Mouse (Mus musculus): Measurements from ENCODE around the gene Slc15a4. TPM values are rescaled to one million over a fixed set of nuclear protein-coding genes. Genes with fewer than 3 reads are reported as not detected.

The Slc15a4 gene
- polyA plus RNA-seq, 1 experiment from 2014 or later, result 23.9 TPM

- 0% methylated on average over 91 of the region's 91 CpGs for WGBS
Observed at GRCm38 (mm10) chr5:127616884-127617635, 15.6 kb downstream of the Slc15a4 start.

DNA sequence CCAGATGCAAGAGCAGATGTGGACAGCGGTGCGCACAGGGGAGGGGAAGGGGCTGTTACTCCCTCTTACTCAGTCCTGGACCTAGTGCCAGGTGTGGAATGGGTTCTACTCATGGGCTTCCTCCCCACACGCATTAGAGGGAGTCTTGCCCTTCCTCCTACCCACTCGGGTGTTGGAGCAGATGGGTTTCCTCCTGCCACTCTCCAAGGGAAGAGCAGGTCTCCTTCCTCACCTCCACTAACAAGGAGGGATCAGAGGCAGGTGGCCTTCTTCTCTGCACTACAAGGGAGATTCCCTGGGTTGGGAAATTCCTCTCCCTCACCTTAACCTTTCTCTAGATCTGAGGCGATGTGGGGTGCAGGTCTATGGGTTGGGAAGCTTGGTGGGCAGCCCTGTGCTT lies 16.5 kb downstream of the Slc15a4 start:
- Histone ChIP-seq H3K27me3 (no peaks in the 10 kb centered on the region), H3K9ac (peak overlapping the region; percentile 94), H3K27ac (no peak overlapping the region), H3K4me3 (replicated peaks) (peak overlapping the region; percentile 82), H3K9me3 (replicated peaks) (no peaks in the 10 kb centered on the region), H3K4me2 (peak overlapping the region; percentile 79), H3K36me3 (no peaks in the 10 kb centered on the region), H3K4me1 (peaks cover 25% of the 10 kb centered on the region)
- ATAC-seq (replicated peaks; ENCODE audit: low FRiP score), result no peak
- WGBS, result 13% methylated on average over 5 of the region's 5 CpGs

More at GRCm38 (mm10) chr5:127616884-127617635, 15.6 kb downstream of the Slc15a4 start:
- peaks cover 25% of the 10 kb centered on the region for H3K4me1 ChIP-seq
- no peaks in the 10 kb centered on the region for H3K36me3 ChIP-seq
- H3K27ac ChIP-seq, result peak overlapping the region; percentile 86
- no peaks in the 10 kb centered on the region for H3K9me3 ChIP-seq (replicated peaks)
- H3K4me2 ChIP-seq, result peak overlapping the region; percentile 79
- peak overlapping the region; percentile 94 for H3K9ac ChIP-seq
- ATAC-seq (replicated peaks; ENCODE audit: low FRiP score), result peak; percentile 97
- peak overlapping the region; percentile 82 for H3K4me3 ChIP-seq (replicated peaks)
- H3K27me3 ChIP-seq, result no peaks in the 10 kb centered on the region

- WGBS, result 76% methylated on average over 3 of the region's 3 CpGs
- H3K4me1 ChIP-seq, result peaks cover 25% of the 10 kb centered on the region
- H3K27me3 ChIP-seq, result no peaks in the 10 kb centered on the region
- 0 out of 2 replicates have a peak overlapping the region, but pooled peaks have one; percentile 94 for H3K9ac ChIP-seq
- peak overlapping the region; percentile 79 for H3K4me2 ChIP-seq
- H3K4me3 ChIP-seq (replicated peaks), result peak overlapping the region; percentile 82
- H3K9me3 ChIP-seq (replicated peaks), result no peaks in the 10 kb centered on the region
- no peaks in the 10 kb centered on the region for H3K36me3 ChIP-seq
- H3K27ac ChIP-seq, result no peak overlapping the region
- ATAC-seq (replicated peaks; ENCODE audit: low FRiP score), result no peak
Observed at GRCm38 (mm10) chr5:127615459-127615858, 17.2 kb downstream of the Slc15a4 start.

GRCm38 (mm10) chr5:127612397-127612796 lies 20.3 kb downstream of the Slc15a4 start:
- H3K36me3 ChIP-seq, result peaks cover 15% of the 10 kb centered on the region
- no peaks in the 10 kb centered on the region for H3K27me3 ChIP-seq
- ATAC-seq (replicated peaks; ENCODE audit: low FRiP score), result no peak
- no peaks in the 10 kb centered on the region for H3K9me3 ChIP-seq (replicated peaks)
- H3K9ac ChIP-seq, result no peak overlapping the region
- no peak overlapping the region for H3K27ac ChIP-seq
- WGBS, result 96% methylated on average over 6 of the region's 6 CpGs
- H3K4me3 ChIP-seq (replicated peaks), result no peak overlapping the region
- no peak overlapping the region for H3K4me2 ChIP-seq
- H3K4me1 ChIP-seq, result peaks cover 25% of the 10 kb centered on the region

DNA sequence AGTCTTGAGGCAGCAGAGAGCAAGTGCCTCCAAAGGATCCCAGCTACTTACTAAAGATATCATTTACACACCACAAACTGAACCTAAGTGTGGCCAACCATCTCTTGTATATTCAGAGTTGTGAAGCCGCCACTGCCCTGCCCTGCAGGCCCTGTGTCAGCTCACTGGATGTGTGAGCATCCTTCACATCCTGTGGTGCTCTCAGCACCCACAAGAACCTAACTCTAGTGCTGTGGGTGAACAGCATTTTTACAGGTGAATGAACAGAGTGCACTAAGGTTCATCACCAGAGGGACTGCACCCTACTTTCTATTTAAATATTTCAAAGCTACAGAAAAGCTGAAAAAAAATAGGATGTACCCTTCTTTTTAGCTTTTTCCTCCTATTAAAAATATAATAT lies 20.8 kb downstream of the Slc15a4 start:
- Histone ChIP-seq H3K36me3 (peaks cover 20% of the 10 kb centered on the region), H3K27me3 (no peaks in the 10 kb centered on the region), H3K4me2 (no peak overlapping the region), H3K4me1 (peaks cover 25% of the 10 kb centered on the region), H3K9me3 (replicated peaks) (no peaks in the 10 kb centered on the region), H3K27ac (no peak overlapping the region), H3K4me3 (replicated peaks) (no peak overlapping the region), H3K9ac (no peak overlapping the region)
- WGBS, result 84% methylated on average over 1 of the region's 1 CpGs
- no peak for ATAC-seq (replicated peaks; ENCODE audit: low FRiP score)

GRCm38 (mm10) chr5:127610787-127611509 lies 21.7 kb downstream of the Slc15a4 start:
- peaks cover 25% of the 10 kb centered on the region for H3K36me3 ChIP-seq
- WGBS, result 64% methylated on average over 6 of the region's 6 CpGs
- no peak for ATAC-seq (replicated peaks; ENCODE audit: low FRiP score)
- no peak overlapping the region for H3K4me3 ChIP-seq (replicated peaks)
- H3K4me2 ChIP-seq, result no peak overlapping the region
- no peaks in the 10 kb centered on the region for H3K27me3 ChIP-seq
- H3K9ac ChIP-seq, result no peak overlapping the region
- H3K27ac ChIP-seq, result no peak overlapping the region
- no peaks in the 10 kb centered on the region for H3K9me3 ChIP-seq (replicated peaks)
- H3K4me1 ChIP-seq, result peaks cover 20% of the 10 kb centered on the region

DNA sequence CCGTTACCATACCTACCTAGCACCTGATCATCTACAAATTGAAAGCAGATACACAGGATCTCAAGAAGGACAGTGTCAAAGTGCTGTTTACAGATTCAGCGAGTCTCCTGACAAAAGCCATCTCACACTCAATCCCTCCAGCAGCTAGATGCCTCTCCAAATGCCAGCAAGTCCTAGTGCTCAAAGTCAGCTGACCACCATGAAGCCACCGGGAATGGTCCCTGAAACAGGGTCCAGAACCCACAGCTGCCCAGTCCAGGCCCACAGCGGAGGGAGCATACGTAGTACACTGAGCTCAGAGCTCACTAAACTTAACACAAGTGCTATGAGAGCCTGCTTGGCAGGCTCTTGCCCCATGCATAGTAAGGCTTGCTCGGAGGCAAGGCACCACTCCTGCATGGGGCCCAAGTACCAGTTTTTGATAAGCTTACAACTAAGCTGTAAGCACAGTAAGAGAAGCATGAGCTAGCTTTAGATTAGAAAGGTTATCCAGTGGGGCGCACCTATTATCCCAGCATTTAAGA lies 23.4 kb downstream of the Slc15a4 start:
- Histone ChIP-seq H3K9me3 (replicated peaks) (no peaks in the 10 kb centered on the region), H3K4me2 (no peak overlapping the region), H3K36me3 (peaks cover 41% of the 10 kb centered on the region), H3K27me3 (no peaks in the 10 kb centered on the region), H3K9ac (no peak overlapping the region), H3K4me1 (0 out of 2 replicates have a peak, but pooled peaks cover 3% of the 10 kb centered on the region), H3K4me3 (replicated peaks) (no peak overlapping the region), H3K27ac (no peak overlapping the region)
- WGBS, result 92% methylated on average over 7 of the region's 7 CpGs
- ATAC-seq (replicated peaks; ENCODE audit: low FRiP score), result no peak

DNA sequence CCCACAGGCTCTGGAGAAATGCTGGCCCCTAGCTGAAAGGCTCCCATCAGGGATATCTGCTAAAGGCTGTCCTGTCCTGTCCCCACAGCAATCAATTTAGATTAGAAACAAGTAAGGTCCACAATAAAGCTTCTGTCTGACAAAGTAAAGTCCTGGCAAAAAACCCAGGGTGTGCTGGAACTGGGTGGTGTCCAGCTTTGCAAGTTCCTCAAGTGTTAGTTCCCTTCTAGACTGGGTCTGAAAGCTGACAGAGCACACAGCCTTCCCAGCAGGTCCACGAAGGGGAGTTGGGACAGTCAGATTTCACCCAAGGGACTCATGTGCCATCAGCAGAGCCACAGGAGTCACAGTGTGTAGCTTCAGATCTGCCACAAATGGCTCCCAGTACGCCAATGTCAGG lies 25.2 kb downstream of the Slc15a4 start:
- Histone ChIP-seq H3K4me2 (no peak overlapping the region), H3K9ac (no peak overlapping the region), H3K4me1 (no peaks in the 10 kb centered on the region), H3K9me3 (replicated peaks) (no peaks in the 10 kb centered on the region), H3K4me3 (replicated peaks) (no peak overlapping the region), H3K27me3 (no peaks in the 10 kb centered on the region), H3K36me3 (peaks cover 58% of the 10 kb centered on the region), H3K27ac (no peak overlapping the region)
- WGBS, result 92% methylated on average over 2 of the region's 2 CpGs
- no peak for ATAC-seq (replicated peaks; ENCODE audit: low FRiP score)

GRCm38 (mm10) chr5:127602996-127603395 lies 29.7 kb downstream of the Slc15a4 start:
- ATAC-seq (replicated peaks; ENCODE audit: low FRiP score), result no peak

DNA sequence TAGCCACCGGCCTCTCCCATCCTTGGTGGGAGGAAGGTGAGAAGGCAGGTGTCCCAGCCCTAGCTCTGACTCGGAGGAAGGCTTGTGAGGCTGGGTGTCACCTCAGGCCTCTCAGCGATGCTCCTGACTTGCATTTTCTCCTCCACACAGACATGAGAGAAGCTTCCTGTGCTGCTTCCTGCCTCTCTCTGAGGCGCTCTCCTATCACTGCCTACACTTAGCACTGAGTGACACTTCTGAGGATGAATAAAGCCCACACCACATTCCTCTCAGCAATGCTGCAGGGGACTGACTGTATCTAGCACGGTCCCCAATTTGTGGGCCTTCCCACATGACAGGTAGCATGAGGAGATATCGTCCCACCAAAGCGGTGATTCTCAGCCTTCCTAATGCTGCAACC lies 35.8 kb downstream of the Slc15a4 start:
- WGBS, result 87% methylated on average over 7 of the region's 7 CpGs
- no peak for ATAC-seq (replicated peaks; ENCODE audit: low FRiP score)
- no peak overlapping the region for H3K4me2 ChIP-seq

More at GRCm38 (mm10) chr5:127602996-127603395, 29.7 kb downstream of the Slc15a4 start:
- 92% methylated on average over 5 of the region's 5 CpGs for WGBS
- H3K9ac ChIP-seq, result no peak overlapping the region
- H3K4me1 ChIP-seq, result no peaks in the 10 kb centered on the region
- H3K4me3 ChIP-seq (replicated peaks), result no peak overlapping the region
- no peaks in the 10 kb centered on the region for H3K27me3 ChIP-seq
- no peak overlapping the region for H3K27ac ChIP-seq
- no peaks in the 10 kb centered on the region for H3K9me3 ChIP-seq (replicated peaks)
- H3K4me2 ChIP-seq, result no peak overlapping the region
- peaks cover 93% of the 10 kb centered on the region for H3K36me3 ChIP-seq

DNA sequence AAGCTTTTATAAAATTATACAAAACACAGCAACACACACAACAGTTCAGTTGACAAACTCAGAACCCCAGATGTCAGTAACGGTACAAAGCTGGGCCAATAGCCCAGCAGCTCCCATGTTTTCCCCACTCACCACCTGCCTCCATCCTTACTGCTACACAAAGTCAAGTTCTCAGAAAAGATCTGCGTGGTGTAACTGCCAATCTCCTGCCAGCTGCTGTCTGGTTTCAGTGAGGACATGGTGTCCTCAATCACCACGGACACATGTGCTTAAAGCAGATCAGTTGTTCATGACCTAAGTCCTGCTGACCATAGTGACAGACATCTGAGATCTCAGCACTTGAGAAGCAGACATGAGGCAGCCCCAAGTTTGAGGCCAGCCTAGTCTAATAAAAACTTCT lies 37.0 kb downstream of the Slc15a4 start:
- Histone ChIP-seq H3K27ac (no peak overlapping the region), H3K4me2 (no peak overlapping the region), H3K36me3 (peaks cover 92% of the 10 kb centered on the region), H3K4me3 (replicated peaks) (no peak overlapping the region), H3K9me3 (replicated peaks) (no peaks in the 10 kb centered on the region), H3K27me3 (no peaks in the 10 kb centered on the region), H3K4me1 (no peaks in the 10 kb centered on the region), H3K9ac (no peak overlapping the region)
- ATAC-seq (replicated peaks; ENCODE audit: low FRiP score), result no peak
- 95% methylated on average over 3 of the region's 3 CpGs for WGBS

More for the DNA sequence above, 35.8 kb downstream of the Slc15a4 start:
- peaks cover 99% of the 10 kb centered on the region for H3K36me3 ChIP-seq
- H3K9me3 ChIP-seq (replicated peaks), result no peaks in the 10 kb centered on the region
- H3K27me3 ChIP-seq, result no peaks in the 10 kb centered on the region
- no peak overlapping the region for H3K4me3 ChIP-seq (replicated peaks)
- H3K27ac ChIP-seq, result no peak overlapping the region
- no peak overlapping the region for H3K9ac ChIP-seq
- H3K4me1 ChIP-seq, result no peaks in the 10 kb centered on the region

GRCm38 (mm10) chr5:127592854-127593253 lies 39.8 kb downstream of the Slc15a4 start:
- 74% methylated on average over 6 of the region's 6 CpGs for WGBS
- no peak overlapping the region for H3K4me2 ChIP-seq
- no peaks in the 10 kb centered on the region for H3K9me3 ChIP-seq (replicated peaks)
- no peaks in the 10 kb centered on the region for H3K27me3 ChIP-seq
- H3K9ac ChIP-seq, result no peak overlapping the region
- no peak overlapping the region for H3K27ac ChIP-seq
- no peaks in the 10 kb centered on the region for H3K4me1 ChIP-seq
- no peak overlapping the region for H3K4me3 ChIP-seq (replicated peaks)
- peaks cover 68% of the 10 kb centered on the region for H3K36me3 ChIP-seq
- ATAC-seq (replicated peaks; ENCODE audit: low FRiP score), result no peak
